Mouse (Mus musculus): ENCODE results near the gene Pacsin3.

DNA sequence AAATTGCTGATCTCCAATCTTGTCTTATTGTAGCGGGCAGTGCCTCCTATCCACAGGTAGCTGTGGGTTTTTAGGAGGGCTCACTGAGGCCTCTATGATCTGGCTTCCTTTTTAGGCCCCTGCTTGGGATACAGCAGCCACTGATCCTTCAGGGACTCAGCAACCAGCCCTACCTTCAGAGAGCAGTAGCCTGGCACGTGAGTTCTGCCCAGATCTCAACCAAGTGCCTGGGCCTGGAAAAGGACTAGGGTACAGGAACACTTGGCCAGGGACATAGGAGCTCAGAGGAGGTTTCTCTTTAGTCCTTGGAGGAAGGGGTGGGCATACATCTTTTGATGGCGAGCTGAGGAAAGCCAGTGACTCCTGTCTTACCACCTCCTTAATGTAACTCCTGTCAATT, 12.3 kb downstream of the Pacsin3 start:
- no peak for TF ChIP-seq CTCF (IDR thresholded peaks at IDR 0.05; ENCODE audit: control insufficient read depth, insufficient read depth, insufficient replicate concordance, low read depth, low read length)
- no peak for TF ChIP-seq POLR2A (IDR thresholded peaks at IDR 0.05; ENCODE audit: control insufficient read depth, low read depth, low read length)
